Mouse (Mus musculus) spleen, adult 2 months (tissue): ENCODE data around the gene Cenpn.

Experiments used
- CTCF ChIP-seq: fragments of 200-500 bp; IDR thresholded peaks from 2 replicates; pipeline ENCODE4 v1.5.1; 2011; ENCODE audit warnings: mild to moderate bottlenecking, inconsistent platforms; ENCODE audit not compliant: insufficient read depth, insufficient read length, insufficient replicate concordance; ENCODE audit errors: extremely low read depth
- POLR2A ChIP-seq: fragments of 200-500 bp; IDR thresholded peaks from 2 replicates; pipeline ENCODE4 v1.6.1; 2011; ENCODE audit warnings: low read depth, low read length, inconsistent platforms

DNA sequence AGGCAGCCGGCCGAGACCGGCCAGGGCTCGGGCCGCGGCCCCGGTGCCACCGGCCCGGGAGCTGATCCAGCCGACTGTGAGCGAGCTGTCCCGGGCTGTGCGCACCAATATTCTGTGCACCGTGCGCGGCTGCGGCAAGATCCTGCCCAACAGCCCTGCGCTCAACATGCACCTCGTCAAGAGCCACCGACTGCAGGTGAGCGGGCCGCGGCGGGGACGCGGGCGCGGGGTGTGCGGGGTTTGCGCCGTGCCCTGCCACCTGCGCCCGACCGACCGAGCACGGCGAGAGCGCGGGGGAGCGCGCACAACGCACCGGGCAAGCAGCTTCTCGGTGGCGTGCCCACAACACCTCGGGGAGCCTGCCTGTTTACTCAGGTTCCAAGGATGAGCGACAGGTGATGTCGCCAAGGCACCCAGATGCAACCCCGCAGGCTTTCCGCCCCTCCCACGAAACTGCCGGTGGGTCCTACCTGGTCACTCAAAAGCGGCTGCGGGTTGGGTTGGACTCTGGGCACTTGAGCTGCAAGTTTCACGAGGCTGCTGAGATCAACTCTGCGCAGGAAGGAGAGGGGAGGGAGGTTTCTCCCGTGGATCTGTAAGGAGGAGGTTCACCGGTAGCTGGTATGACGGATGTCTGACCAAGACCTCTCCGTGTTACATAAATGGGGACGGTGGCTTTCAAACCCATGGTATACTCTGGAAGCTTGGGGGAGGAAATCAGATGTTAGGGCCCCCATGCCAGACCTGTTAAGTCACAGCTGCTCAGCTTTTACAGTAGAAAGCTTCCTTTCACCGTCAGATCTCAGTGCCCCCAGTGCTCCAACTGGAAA is 22.2 kb downstream of the Cenpn start:
- no peak for TF ChIP-seq POLR2A
- no peak for TF ChIP-seq CTCF
